Mouse (Mus musculus): Measurements from ENCODE around the gene Chmp4b.

GRCm38 (mm10) chr2:154650404-154650803 lies 1.1 kb upstream of the Chmp4b start:
- TF ChIP-seq CTCF (IDR thresholded peaks at IDR 0.05 in 2 of 3, conservative IDR thresholded peaks at IDR 0.05 in 1 of 3; ENCODE audit: control insufficient read depth in 1 of 3, insufficient read depth in 1 of 3, low read depth in 2 of 3, low read length in 3 of 3, poor library complexity in 1 of 3, severe bottlenecking in 1 of 3) (peak; percentile 7 to 25 (median 8); a peak in 3 of 6 replicates), USF1 (IDR thresholded peaks at IDR 0.05; ENCODE audit: low read depth, low read length) (no peak), POLR2A (IDR thresholded peaks at IDR 0.05; ENCODE audit: control insufficient read depth in 1 of 2, insufficient read depth in 1 of 2, low read depth in 1 of 2, low read length in 2 of 2, poor library complexity in 1 of 2) (no peak), HCFC1 (IDR thresholded peaks at IDR 0.05; ENCODE audit: low read depth, low read length) (no peak), SMC3 (IDR thresholded peaks at IDR 0.05; ENCODE audit: low read depth, low read length) (no peak), UBTF (IDR thresholded peaks at IDR 0.05; ENCODE audit: borderline replicate concordance, insufficient read depth, low read depth, low read length) (no peak), USF2 (IDR thresholded peaks at IDR 0.05; ENCODE audit: borderline replicate concordance in 1 of 2, insufficient read depth in 1 of 2, low read depth in 1 of 2, low read length in 2 of 2) (no peak), RAD21 (IDR thresholded peaks at IDR 0.05; ENCODE audit: low read depth, low read length) (no peak; the same call in 1 of the 2 replicates), TAL1 (IDR thresholded peaks at IDR 0.05; ENCODE audit: low read length) (no peak)
